Mouse (Mus musculus) inflammation-experienced regulatory T-cells, adult 6 months (primary cell): ENCODE results near the gene Ube2cbp. TPM values are rescaled to one million over a fixed set of nuclear protein-coding genes. Genes with fewer than 3 reads are reported as not detected.
A peak's percentile ranks its signal among the peaks of the same experiment; 100 is the strongest.

ENCODE experiments used
- ATAC-seq: one replicate; pipeline ENCODE4 v1.8.0; 2017
- polyA plus RNA-seq, 3 experiments: library from polyadenylated mRNA; unstranded; fragments of 100-300 nt; shearing (Covaris generic); gene quantifications; one replicate each; pipeline ENCODE4 v1.2.1; 2017

The Ube2cbp gene
- polyA plus RNA-seq = 1 to 10 TPM; 1.8 to 5.2 (median 4.7) TPM

DNA sequence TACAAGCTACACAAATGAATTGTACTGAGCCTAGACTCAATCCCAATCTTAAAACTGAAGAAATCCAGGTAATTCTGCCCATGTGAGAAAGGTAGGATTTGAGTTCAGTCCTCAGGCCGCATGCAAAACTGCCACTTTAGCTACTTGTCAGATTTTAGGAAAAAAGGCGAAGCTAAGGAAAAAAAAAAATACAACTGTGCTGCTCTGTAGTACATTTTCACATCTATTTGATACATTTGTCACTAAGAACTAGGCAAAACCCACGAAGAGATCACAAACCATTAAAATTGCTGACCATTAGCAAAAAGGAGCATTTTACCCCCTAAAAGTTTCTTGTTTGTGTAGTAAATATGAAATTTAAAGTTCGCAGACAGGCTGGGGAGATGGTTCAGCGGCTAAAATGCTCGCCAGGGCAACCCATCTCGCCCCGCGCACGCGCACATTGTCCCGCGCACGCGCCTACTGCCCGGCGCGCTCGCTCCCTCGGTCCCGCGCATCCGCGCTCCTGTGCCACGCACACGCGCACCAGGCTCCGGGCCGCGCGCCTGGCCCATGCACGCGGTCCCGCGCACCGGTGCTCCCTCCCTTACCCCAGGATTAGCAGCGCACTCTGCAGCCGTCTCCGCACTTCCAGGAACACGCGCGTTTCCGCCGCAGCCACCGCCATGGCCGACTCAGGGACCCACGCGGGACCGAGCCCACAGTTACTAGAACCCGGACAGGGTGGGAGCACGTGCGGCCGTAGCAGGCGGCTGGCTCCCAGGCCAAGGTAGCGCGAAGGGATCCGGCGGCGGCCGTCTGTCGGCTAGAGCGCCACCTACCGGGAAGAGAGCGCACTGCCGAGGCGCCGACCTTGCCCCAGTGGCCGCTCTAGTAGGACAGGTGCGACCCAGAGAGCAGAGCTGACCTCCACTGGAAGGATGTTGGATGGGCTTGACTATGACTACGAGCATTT is at the start of gene Ube2cbp:
Ube2cbp (minus strand) TSS at position 800 of the 955 bp plus-strand sequence.
- peak; percentile 63 for ATAC-seq

DNA sequence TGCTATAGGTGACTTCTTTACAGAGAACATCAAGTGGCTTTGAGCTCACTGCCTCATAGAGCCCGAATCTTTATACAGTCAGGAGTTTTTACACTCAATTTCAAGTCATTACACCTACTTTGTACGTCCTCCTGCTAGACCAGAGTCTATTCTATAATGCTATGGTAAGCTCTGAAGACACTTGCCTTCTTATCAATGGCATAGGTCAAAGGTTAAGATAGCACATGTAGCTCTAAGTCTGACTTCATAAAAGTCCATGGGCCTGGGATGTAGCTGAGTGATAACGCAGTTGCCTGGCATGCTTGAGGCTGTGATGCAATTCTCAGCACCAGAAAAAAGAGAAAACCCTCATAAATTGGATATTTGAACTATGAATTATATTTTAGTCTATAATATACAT is 49.6 kb upstream of the Ube2cbp start:
- ATAC-seq = no peak

DNA sequence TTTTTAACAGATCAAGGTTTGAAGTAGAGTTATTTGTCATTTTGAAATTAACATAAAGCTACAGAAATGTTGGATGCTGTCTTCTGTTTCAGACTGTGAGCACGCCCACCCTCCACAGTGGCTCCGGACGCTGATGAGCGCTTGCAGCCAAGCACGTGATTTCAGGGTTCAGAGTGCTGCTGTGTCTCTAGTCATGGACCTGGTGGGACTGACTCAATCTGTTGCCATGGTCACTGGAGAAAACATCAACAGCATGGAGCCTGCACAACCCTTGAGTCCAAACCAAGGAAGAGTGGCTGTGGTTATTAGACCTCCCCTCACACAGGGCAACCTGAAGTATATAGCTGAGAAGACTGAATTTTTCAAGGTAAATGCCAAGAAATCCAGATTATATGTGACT is 49.0 kb upstream of the Ube2cbp start:
- no peak for ATAC-seq

DNA sequence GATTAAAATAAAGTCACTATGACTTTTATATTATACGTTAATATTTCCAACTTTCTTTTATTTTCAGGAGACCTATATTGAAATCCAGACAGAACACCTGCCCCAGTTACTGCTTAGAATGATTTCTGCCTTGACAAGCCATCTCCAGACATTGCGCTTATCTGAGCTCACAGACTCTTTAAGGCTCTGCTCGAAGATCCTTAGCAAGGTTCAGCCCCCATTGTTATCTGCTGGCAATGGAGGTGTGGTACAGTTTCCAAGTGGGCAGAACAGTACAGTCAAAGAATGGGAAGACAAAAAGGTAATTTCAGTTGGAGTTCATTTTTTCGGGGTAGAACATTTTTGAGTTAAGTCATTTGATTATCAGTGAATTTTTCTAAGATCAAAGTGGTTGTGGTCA is 42.7 kb upstream of the Ube2cbp start:
- ATAC-seq = no peak

DNA sequence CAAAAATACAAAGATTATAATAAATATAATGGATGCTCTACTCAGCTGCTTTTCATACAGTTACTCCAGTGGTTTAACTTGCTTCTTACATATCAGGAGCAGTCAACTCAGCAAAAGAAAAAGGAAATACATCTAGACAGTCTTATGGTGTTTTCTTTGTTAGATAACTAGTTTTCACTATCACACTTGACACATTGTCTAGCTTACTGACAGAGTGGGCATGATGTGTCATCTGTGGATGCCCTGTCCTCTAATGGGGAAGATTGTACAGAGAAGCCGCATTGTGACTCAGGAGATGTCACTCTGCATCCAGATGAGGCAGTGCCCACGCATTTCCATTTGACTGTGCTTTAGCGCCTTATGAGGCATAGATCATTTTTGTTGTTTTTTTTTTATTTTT is 34.3 kb upstream of the Ube2cbp start:
- ATAC-seq = no peak

DNA sequence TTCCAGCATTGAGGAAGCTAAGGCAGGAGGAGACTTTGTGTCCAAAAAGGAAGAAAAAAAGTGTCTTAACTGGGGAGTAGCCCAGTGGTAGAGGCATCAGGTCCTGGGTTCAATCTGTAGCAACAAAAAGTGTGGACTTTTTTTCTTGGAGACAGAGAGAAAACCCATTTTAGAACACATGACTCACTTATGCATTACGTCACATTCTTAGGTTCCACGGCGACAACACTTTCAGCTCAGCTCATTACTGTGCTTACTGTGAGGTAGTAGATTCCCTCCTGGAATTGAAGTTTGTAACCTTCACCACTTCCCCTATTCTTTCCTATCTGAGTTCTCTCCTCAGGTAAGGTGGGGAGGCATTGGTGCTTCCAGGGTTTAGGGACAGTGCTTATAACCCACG is 31.5 kb upstream of the Ube2cbp start:
- no peak for ATAC-seq

DNA sequence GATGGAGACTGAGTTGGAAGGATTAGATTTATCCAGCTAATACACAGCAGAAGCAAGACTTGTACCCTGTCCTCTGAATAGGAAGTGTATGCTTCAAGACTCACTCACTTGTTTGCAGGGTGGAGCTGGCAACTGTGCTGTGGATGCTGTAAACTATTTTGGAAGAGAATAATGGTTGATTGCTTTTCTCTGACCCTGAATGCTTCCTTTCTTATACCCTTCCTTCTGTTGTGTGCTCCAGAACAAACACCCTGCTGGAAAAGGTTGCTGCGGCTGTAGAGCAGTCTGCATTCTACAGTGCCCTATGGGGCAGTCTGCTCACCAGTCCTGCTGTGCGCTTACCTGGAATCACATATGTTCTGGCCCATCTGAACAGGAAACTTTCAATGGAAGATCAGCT is 27.0 kb upstream of the Ube2cbp start:
- ATAC-seq = no peak

DNA sequence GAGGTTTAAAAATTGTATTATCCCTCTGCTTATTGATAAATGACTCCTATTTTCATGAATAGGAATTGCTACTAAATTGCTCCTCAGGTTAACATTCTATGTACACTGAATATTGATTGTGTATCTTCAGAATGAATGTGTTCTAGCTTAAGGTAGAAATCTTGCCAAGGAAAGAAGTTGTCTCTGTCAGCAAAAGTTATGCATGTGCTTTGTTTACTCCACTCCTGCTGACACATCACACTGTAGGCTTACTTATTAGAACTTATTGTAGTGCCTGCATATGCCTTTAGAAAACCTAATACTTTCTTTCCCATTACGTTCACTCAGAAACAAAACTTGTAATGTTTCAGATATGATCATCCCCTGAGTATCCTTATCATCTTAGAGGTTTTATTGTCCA is 17.5 kb upstream of the Ube2cbp start:
- ATAC-seq = no peak

DNA sequence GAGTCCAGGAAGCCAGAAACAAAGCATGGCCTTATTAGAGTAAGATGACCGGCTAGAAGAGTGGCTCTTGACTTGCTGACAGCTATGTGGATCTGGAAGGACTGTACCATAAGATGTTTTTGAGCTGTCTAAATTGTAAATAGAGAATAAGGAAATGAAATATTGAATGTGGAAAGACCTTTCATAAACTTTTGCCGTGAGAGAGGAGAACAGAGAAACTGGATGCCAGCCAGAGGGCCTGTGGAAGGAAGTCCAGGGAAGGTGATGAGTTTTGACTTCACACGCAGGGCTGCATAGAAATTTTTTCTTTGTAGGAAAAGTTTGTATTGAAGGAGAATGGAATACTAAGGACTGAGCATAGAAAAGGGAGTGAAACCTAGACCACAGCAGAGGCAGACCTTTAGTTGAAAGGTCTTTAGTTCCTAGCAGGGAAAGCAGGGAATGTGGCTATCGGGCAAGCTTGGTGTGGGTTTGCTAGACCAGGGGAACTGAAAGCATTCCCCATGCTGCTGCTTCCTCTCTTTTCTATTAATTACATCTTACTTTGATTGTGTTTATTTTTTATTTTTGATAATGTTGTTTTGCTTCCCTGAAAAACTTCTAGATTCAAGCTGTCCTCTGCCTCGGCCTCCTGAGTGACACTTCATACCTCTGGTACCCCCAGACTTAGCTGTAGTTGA is 13.8 kb upstream of the Ube2cbp start:
- ATAC-seq = no peak

DNA sequence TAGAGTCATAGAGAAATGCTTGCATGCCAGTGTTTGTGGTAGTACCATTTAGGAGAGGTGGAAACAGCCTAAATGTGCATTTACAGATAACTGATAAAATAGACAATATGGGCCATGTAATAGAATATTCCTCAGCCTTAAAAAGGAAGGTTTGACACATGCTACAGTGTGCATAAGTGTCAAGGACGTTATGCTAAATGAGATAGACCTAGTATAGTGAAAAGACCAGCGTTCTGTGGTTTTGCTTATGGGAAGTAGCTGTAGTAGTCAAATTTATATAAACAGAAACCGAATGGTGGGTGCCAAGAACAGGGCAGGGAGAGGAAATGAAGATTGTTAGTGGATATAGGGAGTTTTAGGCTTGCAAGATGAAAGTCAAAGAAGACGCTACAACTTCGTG is 12.0 kb upstream of the Ube2cbp start:
- ATAC-seq = peak; percentile 54

DNA sequence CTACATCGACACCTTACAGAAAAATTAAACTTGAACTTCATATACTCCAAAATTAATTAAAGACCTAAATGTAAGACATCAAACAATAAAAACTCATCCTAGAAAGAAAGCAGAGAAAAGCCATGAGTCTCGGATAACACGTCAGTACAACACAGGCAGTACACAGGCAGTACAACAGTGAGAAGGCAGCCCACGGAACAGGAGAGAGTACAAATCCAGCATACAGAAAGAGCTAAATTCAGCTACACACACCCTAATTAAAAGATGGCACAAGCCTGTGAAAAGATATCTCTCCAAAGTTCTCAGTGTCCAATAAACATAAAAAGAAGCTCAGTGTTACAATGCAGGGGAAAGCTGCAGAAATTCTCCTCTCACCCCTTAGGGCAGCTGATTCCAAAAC is 11.2 kb upstream of the Ube2cbp start:
- ATAC-seq = no peak

DNA sequence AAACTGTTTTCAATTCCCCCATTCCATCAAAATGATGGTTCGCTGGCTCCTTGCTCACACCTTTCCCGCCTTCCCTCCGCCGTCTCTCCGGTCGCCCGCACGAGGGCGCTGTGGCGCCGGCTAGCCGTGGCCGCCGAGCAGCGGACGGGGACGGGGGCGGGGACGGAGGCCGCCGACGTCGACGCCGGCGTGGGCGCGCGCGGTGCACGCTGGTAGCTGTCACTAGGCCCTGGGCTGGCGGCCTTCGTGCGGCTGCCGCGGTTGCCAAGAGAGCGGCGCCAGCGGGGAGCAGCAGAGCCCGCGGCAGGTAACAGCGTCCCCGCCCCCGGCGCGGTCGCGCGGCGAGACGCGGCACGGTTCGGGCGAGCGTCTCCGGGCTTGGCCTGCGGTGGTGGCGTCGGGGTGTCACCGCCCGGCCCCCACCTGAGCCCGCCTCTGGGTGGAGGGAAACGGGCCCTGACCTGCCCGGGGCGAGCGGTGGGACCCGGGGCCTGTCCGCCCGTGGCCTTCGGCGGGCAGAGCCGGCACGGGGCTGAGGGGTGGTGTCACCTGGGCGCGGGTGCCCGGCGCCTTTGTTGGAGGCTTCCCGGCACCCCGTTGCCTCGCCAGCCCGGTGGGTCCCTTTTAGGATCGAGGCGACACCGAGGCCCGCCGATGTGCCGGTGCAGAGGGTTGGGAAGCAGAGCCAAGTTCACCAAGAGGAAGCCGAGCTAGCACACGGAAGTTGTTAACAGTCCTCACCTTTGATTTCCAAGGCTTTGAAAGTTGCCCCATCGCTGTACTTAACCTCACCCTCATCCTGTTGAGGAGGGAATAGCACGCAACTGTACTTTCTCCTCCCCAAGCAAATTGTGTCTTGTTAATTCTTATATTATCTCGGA is 2.5 kb upstream of the Ube2cbp start, which contains the start of gene Dop1a:
Dop1a (plus strand) TSS at position 165 of the 881 bp plus-strand sequence.
- ATAC-seq = peak; percentile 78

DNA sequence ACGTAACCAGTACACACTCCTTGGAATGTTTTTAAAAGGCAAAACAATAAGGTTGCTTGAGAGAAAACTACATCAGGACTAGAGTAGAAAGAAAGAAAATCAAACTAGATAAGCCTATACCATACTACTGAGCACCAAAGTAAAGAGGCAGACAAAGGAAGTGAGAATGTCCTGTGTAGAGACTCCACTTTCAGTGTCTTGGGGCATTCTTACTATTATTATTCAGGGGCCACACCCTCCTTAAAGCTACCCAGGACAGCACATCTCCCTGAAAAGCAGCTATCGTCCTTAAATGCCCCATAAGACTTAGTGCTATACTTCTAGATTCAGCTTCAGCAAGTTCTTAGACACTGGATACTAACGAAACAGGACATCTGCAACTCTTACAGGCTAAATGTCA is 11.1 kb downstream of the Ube2cbp start:
- ATAC-seq = no peak

DNA sequence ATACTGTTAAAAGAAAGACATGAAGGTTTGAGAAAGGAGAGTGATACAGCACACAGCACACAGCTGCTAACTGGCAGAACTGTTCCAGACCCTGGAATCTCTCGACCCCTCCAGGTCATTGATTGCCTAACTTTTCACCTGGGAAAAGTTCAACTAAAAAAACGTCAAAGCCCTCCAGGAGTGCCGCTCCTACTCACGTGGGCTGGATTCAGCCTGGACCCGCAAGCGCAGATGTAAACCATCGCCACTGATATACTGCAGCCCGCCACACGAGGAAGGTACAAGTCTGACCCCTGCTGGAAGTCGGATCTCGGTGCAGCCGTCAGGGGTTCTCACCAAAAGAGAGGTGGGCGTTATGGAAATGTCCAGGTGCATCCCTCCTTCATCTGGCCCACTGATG is 13.1 kb downstream of the Ube2cbp start:
- peak; percentile 95 for ATAC-seq

DNA sequence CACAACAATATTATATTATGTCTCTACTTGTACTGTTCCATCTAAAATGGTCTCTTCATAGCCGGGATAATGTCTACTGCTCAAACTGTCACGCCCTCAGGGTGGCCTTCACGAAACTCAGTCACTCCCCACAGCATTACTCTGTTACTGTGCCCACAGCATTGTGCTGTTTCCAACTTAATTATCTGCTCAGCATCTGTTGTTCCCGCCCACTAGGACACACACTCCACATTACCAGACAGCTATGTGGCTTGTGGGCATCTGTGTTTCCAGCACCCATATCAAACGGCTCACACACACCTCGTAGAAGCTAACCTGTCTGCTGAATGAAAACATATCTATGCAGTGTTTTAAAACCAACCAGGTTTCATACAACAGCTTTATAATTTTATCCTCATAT is 13.7 kb downstream of the Ube2cbp start:
- ATAC-seq = no peak

DNA sequence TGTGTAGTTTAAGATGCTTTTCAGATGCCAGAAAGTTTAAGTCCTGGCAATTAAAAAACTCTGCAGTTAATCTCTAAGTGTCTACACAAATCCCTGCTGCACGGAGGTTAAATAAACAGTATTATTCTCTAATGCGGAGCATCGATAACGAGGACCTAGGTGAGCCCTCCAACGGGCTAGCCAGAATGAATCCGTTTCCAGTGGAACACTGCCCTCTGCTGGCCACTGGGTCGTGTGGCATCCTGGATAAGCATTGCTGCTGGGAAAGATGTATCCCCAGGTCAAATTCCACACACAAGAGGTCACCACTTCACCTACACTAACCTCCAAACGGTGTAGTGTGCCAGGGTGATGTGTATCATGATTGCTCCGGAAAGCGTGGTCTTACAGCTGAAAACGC is 15.2 kb downstream of the Ube2cbp start:
- peak; percentile 60 for ATAC-seq

DNA sequence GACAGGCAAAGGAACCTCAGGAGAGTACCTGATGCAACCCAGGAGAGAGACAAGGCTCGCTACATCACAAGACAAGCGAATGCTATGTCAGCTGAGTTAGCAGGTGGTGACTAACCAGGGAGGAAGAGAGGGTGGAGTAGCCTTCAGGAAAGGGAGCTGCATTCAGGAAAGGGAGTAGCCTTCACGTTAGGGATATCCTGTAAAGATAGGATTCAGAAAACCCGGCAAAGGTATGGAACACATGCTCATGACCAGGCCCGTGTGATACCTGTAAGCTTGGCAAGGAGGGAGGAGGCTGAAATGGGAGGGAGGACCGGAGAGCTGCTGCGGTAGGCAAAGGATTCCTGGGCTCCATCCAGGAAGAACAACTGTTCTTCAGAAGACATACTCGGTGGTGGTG is 17.3 kb downstream of the Ube2cbp start:
- no peak for ATAC-seq

DNA sequence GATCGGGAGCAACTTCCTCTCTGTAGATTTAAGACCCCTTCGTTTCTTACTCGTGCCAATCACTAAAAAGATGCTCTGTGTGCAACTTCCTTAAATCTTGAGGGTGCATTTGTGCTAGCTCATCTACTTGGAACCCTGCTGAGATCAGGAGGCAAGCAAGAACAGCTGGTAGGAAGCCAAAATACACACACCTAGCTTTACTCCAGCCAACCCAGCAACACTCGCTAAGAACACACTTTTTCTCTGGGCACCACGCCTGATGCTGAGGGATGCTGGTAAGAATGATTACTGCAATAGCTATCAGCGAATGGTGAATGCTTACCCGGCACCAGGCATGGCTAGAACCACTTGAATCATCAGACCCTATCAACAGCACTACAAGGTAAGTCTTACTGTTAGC is 17.9 kb downstream of the Ube2cbp start:
- no peak for ATAC-seq

DNA sequence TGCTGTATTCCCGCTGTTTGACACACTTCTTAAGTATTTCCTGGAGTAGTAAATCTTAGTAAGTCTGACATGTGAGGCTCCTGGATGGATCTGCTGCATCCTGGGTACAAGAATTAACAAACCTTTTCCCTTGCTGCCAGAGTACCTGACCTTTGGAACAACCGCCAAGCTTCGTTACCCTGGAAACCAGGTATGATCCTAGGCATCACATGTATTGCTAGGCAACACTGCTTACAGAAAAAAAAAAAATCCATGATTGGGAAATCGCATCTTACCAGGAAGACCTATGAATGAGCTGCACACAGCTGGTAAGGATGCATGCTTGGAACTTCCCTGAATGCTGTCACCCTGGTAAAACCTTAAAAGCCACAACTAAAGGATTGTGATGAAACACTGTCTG is 22.5 kb downstream of the Ube2cbp start:
- ATAC-seq = no peak

DNA sequence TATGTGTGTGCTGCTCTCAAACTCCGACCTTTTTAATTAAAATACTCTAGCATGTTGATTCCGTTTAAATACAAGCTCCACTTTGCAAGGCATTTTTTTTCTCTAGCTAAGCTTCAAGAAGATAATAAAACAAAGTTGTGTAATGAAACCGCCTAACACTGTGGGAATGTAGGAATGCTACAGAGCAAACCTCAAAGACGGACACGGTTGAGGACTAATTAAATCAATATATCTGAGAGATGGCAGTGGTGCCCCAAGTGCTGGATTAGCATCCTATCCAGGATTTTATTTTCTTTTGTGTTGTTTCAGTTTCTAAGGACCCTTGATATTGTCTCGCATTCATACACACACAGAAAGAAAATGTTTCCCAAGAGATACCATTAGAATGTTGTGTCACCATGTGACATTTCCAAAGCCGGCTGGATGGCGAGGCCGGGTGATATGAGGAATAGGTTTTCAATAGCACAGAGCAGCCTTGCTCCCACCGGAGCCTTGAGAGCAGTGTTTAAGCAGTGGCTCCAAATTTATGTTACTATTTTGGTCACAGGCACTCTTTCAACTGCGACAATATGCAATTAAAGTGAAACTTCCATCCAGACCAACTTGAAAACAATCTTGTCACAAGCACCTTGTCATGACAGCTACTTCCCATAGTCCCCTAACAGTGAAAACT is 26.3 kb downstream of the Ube2cbp start:
- ATAC-seq = no peak

DNA sequence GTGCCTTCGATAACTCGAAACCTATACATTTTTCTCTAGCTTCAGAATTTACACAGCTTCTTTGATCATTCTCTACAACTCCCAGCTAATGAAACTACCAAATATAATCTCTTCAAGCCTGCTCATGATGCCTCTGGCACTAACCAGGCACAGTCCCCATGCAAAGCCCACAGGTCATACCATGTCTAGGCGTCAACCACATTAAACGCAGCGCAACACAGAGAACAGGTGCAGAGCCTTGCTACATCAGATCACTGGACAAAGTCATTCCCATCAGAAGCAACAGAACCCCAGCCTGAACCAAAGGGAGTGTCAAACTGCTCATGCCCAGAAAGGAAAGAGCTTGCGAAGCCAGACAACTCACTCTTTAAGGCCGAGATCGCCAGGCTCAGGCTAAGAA is 28.1 kb downstream of the Ube2cbp start:
- no peak for ATAC-seq

DNA sequence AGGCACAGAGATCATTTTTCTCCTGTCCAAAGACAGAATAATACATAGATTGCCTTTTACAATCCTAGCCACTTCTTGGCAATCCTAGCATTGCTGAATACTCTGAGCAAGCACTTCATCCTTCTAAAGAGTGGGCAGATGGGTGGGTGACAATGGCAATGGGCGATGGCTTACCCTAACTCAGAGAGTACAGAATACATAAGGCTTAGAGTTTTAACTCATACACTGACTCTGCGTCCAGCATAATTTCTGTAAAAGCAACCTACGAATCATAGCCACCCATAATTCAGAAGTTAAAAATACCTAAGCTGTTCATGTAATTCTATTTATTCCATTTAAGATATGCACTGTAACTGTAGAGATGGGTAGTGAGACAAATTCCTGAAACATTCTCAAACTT is 29.2 kb downstream of the Ube2cbp start:
- no peak for ATAC-seq
